Mouse (Mus musculus): ENCODE measurements around the gene Pars2. TPM values are rescaled to one million over a fixed set of nuclear protein-coding genes. Genes with fewer than 3 reads are reported as not detected.

Gene Pars2
- 6.3 TPM for total RNA-seq (2023)

GRCm38 (mm10) chr4:106650833-106651527, at the start of gene Pars2:
Gene Pars2, plus strand, starts transcription at chr4:106651069.

GRCm38 (mm10) chr4:106617056-106617455, 33.8 kb upstream of the Pars2 start, which contains the start of gene Lexm:
Gene Lexm, minus strand, starts transcription at chr4:106617241.

GRCm38 (mm10) chr4:106622030-106622493, 28.8 kb upstream of the Pars2 start, which contains the start of gene Ttc22:
Gene Ttc22, plus strand, starts transcription at chr4:106622432.

GRCm38 (mm10) chr4:106678442-106679118, 27.7 kb downstream of the Pars2 start, which contains the start of gene Ttc4:
Gene Ttc4, minus strand, starts transcription at chr4:106678944.

Other genes with a start within 250 kb of the Pars2 start
- 0.18 TPM for gene Pcsk9, start 186.7 kb upstream of the Pars2 start, total RNA-seq (2023)
- gene Bsnd, start 158.8 kb upstream of the Pars2 start, total RNA-seq (2023), result not detected
- gene Dhcr24, start 90.0 kb upstream of the Pars2 start, total RNA-seq (2023), result 13.0 TPM
- gene Lexm, start 33.8 kb upstream of the Pars2 start, total RNA-seq (2023), result not detected
- not detected for gene Ttc22, start 28.6 kb upstream of the Pars2 start, total RNA-seq (2023)
- 32.1 TPM for gene Ttc4, start 27.9 kb downstream of the Pars2 start, total RNA-seq (2023)
- gene Mroh7, start 79.9 kb downstream of the Pars2 start, total RNA-seq (2023), result not detected
- not detected for gene Fam151a, start 82.8 kb downstream of the Pars2 start, total RNA-seq (2023)
- gene Acot11, start 153.9 kb downstream of the Pars2 start, total RNA-seq (2023), result 3.2 TPM

All from CD8-positive naive resting alpha-beta T cell, adult 57 days (primary cell).